Mouse (Mus musculus) forebrain, postnatal 0 days (tissue): Measurements from ENCODE around the gene Obscn. TPM values are rescaled to one million over a fixed set of nuclear protein-coding genes. Genes with fewer than 3 reads are reported as not detected.
A peak's percentile ranks its signal among the peaks of the same experiment; 100 is the strongest.

Experiments
- ATAC-seq: fragments of 200-750 bp; cut with Nextera tagmentation; 2 replicates; pipeline ENCODE4 v1.8.0; 2017; ENCODE audit warnings: mild to moderate bottlenecking, moderate library complexity
- DNase-seq: peaks from one replicate; pipeline ENCODE4 v3.0.0-alpha.2; 2015
- H3K27ac ChIP-seq: fragments of 300-500 bp; sonication (generic); 2 replicates; pipeline ENCODE4 v1.5.1; 2014; ENCODE audit warnings: low read depth, mild to moderate bottlenecking, antibody characterized with exemption, low read length, moderate library complexity, mixed read lengths
- H3K27me3 ChIP-seq: fragments of 300-500 bp; sonication (generic); 2 replicates; pipeline ENCODE4 v1.6.1; 2014; ENCODE audit warnings: mild to moderate bottlenecking, low read length, mixed read lengths; ENCODE audit not compliant: insufficient read depth
- H3K36me3 ChIP-seq: fragments of 300-500 bp; sonication (generic); 2 replicates; pipeline ENCODE4 v1.6.1; 2014; ENCODE audit warnings: mild to moderate bottlenecking, moderate library complexity; ENCODE audit not compliant: insufficient read depth
- H3K4me1 ChIP-seq: fragments of 300-500 bp; sonication (generic); 2 replicates; pipeline ENCODE4 v1.6.1; 2014; ENCODE audit warnings: antibody characterized with exemption; ENCODE audit not compliant: insufficient read depth
- H3K4me2 ChIP-seq: fragments of 300-500 bp; sonication (generic); 2 replicates; pipeline ENCODE4 v1.6.1; 2014; ENCODE audit warnings: low read depth, mild to moderate bottlenecking, moderate library complexity
- H3K4me3 ChIP-seq: fragments of 300-500 bp; sonication (generic); 2 replicates; pipeline ENCODE4 v1.5.1; 2014; ENCODE audit warnings: low read depth, low read length, mixed read lengths
- H3K9ac ChIP-seq: fragments of 300-500 bp; sonication (generic); 2 replicates; pipeline ENCODE4 v1.6.1; 2014; ENCODE audit warnings: mild to moderate bottlenecking
- H3K9me3 ChIP-seq: fragments of 300-500 bp; sonication (generic); 2 replicates; pipeline ENCODE4 v1.6.1; 2016; ENCODE audit warnings: low read length
- CTCF ChIP-seq: sonication (generic); IDR thresholded peaks from 2 replicates; pipeline ENCODE4 v1.5.1; 2016; ENCODE audit warnings: antibody characterized with exemption, control low read depth, low read depth
- WGBS: fragments of 180-500 bp; shearing (Covaris S2); extraction: QIAGEN DNeasy Blood & Tissue Kit; methylation state at CpG from one replicate; pipeline ENCODE4 v1.1.7; 2014; 5-methylcytosine and 5-hydroxymethylcytosine counted together
- polyA plus RNA-seq: library from polyadenylated mRNA; unstranded; fragments of >200 nt; fragmentation: Nextera tagmentation; extraction: Ambion mirVana; gene quantifications from 2 replicates; pipeline ENCODE4 v1.2.1, GENCODE M21; 2015
- total RNA-seq: library from RNA; depleted of rRNA; stranded (reverse); fragments of >200 nt; gene quantifications from 2 replicates; pipeline ENCODE4 v1.2.3, GENCODE M21; 2014

The Obscn gene
- total and polyA plus RNA-seq, 2 experiments from 2014 or later, result 0.31 to 1.5 TPM

DNA sequence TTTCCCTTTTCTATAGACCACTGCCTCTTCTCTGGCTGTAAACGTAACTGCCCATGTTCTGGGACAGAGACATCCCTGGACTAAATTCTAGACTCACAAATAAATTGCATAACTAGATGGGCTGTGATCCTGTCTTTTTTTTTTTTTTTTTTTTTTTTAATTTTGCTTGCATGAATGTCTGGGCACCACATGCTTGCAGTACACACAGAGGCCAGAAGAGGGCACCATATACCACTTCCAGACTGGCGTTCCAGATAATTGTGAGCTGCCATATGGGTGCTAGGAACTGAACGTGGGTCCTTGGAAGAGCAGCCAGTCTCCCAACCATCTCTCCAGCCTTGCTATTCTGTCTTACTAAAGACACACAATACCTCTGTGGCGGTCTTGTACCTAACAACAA, 42.0 kb downstream of the Obscn start:
- Histone ChIP-seq H3K9me3 (no peaks in the 10 kb centered on the region), H3K27me3 (no peaks in the 10 kb centered on the region), H3K4me3 (no peak overlapping the region), H3K9ac (no peak overlapping the region), H3K36me3 (no peaks in the 10 kb centered on the region), H3K4me2 (no peak overlapping the region), H3K27ac (no peak overlapping the region), H3K4me1 (no peaks in the 10 kb centered on the region)
- DNase-seq (no peak), ATAC-seq (no peak)
- TF ChIP-seq CTCF, result peak; percentile 31
- WGBS, result 66% methylated on average over 4 of the region's 4 CpGs

DNA sequence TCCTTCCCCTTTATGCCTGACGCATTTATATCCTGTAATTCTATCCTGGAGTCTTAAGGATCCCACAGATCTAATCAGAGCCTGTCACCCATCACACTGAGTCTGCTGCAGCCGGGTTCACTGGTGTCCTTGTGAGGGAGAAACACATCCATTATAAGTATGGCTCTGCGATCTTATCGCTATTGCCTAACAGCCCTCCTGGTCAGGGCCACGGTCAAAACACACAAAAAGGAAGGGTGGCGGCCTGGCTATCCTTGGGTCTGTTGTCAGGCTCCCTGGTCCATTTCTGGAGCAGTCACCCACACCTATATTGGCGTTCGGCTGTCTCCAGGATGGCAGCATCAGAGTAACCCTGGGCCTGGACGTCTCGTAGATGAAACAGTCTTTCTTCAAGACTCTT, 48.6 kb downstream of the Obscn start:
- no peaks in the 10 kb centered on the region for H3K4me1 ChIP-seq
- no peak for ATAC-seq
- DNase-seq, result no peak
- no peak overlapping the region for H3K4me2 ChIP-seq
- H3K4me3 ChIP-seq, result no peak overlapping the region
- WGBS, result 94% methylated on average over 10 of the region's 10 CpGs
- H3K36me3 ChIP-seq, result no peaks in the 10 kb centered on the region
- H3K9ac ChIP-seq, result no peak overlapping the region
- H3K9me3 ChIP-seq, result no peaks in the 10 kb centered on the region
- H3K27me3 ChIP-seq, result no peaks in the 10 kb centered on the region
- no peak overlapping the region for H3K27ac ChIP-seq
- no peak for TF ChIP-seq CTCF

DNA sequence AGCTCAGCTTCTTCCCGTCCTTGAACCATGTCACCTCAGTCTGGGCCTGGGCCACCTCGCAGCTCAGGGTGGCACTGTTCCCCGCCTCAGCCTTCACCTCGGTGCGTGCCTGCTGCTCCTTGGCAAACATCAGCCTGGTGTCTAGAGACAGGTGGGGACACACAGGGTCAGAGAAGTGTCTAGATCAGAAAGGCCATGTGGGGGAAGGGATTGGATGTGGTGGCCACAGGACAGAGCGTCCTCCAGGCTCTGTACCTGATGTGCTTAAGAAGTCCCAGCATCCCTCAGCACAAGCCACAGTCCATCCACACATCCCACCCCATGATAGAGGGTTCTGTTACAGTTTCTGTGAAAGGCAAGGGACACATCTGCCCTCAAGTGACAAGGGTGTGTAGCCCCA, 51.0 kb downstream of the Obscn start:
- Histone ChIP-seq H3K27ac (no peak overlapping the region), H3K9ac (no peak overlapping the region), H3K4me3 (no peak overlapping the region), H3K36me3 (no peaks in the 10 kb centered on the region), H3K9me3 (no peaks in the 10 kb centered on the region), H3K4me1 (no peaks in the 10 kb centered on the region), H3K4me2 (no peak overlapping the region), H3K27me3 (no peaks in the 10 kb centered on the region)
- ATAC-seq (no peak), DNase-seq (no peak)
- no peak for TF ChIP-seq CTCF
- WGBS, result 85% methylated on average over 6 of the region's 6 CpGs

DNA sequence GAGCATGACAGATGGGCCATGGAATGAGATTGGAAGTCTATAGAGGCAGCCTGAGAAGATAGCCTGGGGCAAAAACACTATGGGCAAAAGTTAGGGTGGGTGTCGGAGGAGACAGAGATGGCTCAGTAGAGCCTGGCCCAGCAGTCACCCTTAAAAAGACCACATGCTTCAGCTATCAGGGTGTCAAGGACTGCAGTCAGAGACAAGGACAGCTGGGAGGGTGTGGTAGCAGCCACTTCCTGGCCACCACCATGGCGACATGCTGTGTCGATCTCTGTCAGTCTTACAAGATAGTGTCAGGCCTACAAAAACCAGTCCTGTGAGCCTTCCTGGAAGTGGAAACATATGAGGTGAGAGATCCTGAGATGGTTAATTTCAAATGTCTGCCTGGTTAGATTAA, 53.1 kb downstream of the Obscn start:
- WGBS, result 85% methylated on average over 3 of the region's 3 CpGs

DNA sequence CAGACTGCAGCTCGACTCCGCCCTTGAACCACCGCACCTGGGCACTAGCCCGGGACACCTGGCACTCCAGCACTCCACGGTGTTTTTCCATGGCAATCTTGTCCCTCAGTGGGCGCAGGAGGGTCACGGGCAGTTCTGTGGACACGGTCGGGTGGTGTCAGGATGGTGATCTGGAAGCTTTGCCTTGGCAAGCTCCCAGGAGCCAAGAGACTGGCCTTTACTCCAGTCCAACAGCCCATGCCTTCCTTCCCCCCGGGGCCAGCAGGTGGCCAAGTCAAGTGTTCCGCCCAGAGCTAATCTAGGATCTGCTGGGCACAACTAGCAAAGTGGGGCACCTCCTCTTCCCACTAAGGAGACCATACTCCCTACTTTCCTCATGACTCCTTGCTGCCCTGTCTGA, 57.9 kb downstream of the Obscn start:
- no peak for ATAC-seq
- no peaks in the 10 kb centered on the region for H3K9me3 ChIP-seq
- no peak overlapping the region for H3K4me3 ChIP-seq
- no peak overlapping the region for H3K4me2 ChIP-seq
- no peak for DNase-seq
- no peaks in the 10 kb centered on the region for H3K36me3 ChIP-seq
- no peaks in the 10 kb centered on the region for H3K4me1 ChIP-seq
- no peak overlapping the region for H3K27ac ChIP-seq
- no peak for TF ChIP-seq CTCF
- H3K9ac ChIP-seq, result no peak overlapping the region
- no peaks in the 10 kb centered on the region for H3K27me3 ChIP-seq
- WGBS, result 93% methylated on average over 11 of the region's 11 CpGs

More for the DNA sequence above, 53.1 kb downstream of the Obscn start:
- Histone ChIP-seq H3K27me3 (no peaks in the 10 kb centered on the region), H3K27ac (no peak overlapping the region), H3K36me3 (no peaks in the 10 kb centered on the region), H3K4me2 (no peak overlapping the region), H3K9me3 (no peaks in the 10 kb centered on the region), H3K4me1 (no peaks in the 10 kb centered on the region), H3K9ac (no peak overlapping the region), H3K4me3 (no peak overlapping the region)
- DNase-seq (no peak), ATAC-seq (no peak)
- no peak for TF ChIP-seq CTCF

DNA sequence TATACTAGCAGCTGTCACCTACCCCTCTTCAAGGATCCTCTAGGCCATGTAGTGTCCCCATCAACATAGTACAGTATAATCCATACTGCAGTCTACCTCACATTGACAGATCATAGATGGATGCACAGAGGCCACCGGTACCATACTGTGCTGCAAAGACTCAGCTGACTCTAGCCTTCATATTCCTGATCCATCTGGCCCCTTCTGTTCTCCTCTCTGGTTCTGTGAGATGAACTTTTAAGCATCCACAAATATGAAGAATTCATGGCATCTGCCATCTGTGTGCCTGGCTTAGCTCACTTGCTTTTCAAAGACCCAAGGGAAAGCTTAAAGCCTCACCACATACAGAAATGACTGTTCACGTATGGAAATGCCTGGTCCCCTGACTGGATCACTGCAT, 65.9 kb downstream of the Obscn start:
- TF ChIP-seq CTCF, result no peak
- Histone ChIP-seq H3K9ac (no peak overlapping the region), H3K4me2 (no peak overlapping the region), H3K27me3 (no peaks in the 10 kb centered on the region), H3K36me3 (no peaks in the 10 kb centered on the region), H3K4me3 (no peak overlapping the region), H3K27ac (no peak overlapping the region), H3K4me1 (no peaks in the 10 kb centered on the region), H3K9me3 (no peaks in the 10 kb centered on the region)
- ATAC-seq, result peak; percentile 81
- WGBS, result 66% methylated on average over 2 of the region's 2 CpGs
- DNase-seq, result peak; percentile 58

DNA sequence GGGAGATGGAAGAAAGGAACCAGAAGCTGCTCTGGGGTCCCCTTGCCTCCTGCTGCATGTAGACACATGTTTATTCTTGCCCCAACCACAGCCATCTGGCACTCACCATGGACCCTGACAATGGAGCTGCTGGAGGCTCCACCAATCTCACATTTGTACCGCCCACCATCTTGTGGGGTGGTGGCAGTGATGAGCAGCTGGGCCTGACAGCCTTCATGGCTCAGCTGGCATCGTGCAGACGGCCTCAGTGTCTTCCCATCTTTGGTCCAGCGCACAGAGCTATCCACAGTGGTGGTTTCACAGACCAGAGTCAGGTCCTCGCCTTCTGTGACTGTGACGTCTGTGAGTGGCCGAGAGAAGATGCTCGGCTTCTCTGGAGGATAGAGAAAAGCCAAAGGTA, 67.3 kb downstream of the Obscn start:
- Histone ChIP-seq H3K4me2 (no peak overlapping the region), H3K9ac (no peak overlapping the region), H3K9me3 (no peaks in the 10 kb centered on the region), H3K4me3 (no peak overlapping the region), H3K27me3 (no peaks in the 10 kb centered on the region), H3K36me3 (no peaks in the 10 kb centered on the region), H3K4me1 (no peaks in the 10 kb centered on the region), H3K27ac (no peak overlapping the region)
- TF ChIP-seq CTCF, result no peak
- ATAC-seq (no peak), DNase-seq (no peak)
- 86% methylated on average over 8 of the region's 8 CpGs for WGBS

DNA sequence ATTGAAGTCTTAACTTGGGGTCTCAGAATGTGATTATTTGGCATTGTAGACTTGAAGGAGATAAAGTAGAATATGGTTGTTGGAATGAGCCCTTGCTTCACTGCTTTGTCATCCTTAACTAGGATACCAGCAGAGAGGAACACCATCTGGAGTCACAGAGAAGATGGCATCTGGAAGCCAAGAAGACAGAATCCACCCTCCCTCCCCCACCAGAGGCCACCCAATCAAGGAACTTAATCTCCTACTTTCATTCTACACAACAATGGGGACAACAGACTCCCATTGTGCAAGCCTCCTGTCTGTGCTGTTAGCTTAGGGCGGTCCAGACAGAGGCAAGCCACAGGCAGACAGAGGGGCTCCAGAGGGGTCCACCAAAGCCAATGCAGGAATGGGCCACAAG, 67.8 kb downstream of the Obscn start:
- Histone ChIP-seq H3K36me3 (no peaks in the 10 kb centered on the region), H3K4me3 (no peak overlapping the region), H3K9me3 (no peaks in the 10 kb centered on the region), H3K27me3 (no peaks in the 10 kb centered on the region), H3K4me2 (no peak overlapping the region), H3K4me1 (no peaks in the 10 kb centered on the region), H3K9ac (no peak overlapping the region), H3K27ac (no peak overlapping the region)
- TF ChIP-seq CTCF, result no peak
- WGBS, result 20% methylated on average over 1 of the region's 1 CpGs
- no peak for ATAC-seq
- no peak for DNase-seq
